Mouse (Mus musculus) C2C12 (cell line): ENCODE results near the gene Gm8439.

Experiments
- CEBPB ChIP-seq: IDR thresholded peaks from one replicate; pipeline ENCODE4 v1.6.1; 2011; ENCODE audit warnings: low read depth, mild to moderate bottlenecking, control low read depth, moderate library complexity
- CTCF ChIP-seq: IDR thresholded peaks from one replicate; pipeline ENCODE4 v1.5.1; 2011; ENCODE audit not compliant: control insufficient read depth, insufficient read depth, insufficient read length
- MAX ChIP-seq: IDR thresholded peaks from one replicate; pipeline ENCODE4 v1.6.1; 2011; ENCODE audit warnings: mild to moderate bottlenecking, control low read depth
- MYOD1 ChIP-seq: IDR thresholded peaks from one replicate; pipeline ENCODE4 v1.6.1; 2011; ENCODE audit warnings: low read depth; ENCODE audit not compliant: control insufficient read depth, insufficient read length
- USF1 ChIP-seq: IDR thresholded peaks from one replicate; pipeline ENCODE4 v1.6.1; 2011; ENCODE audit warnings: low read depth, mild to moderate bottlenecking, control low read depth, moderate library complexity

- TF ChIP-seq CTCF (no peak), CEBPB (no peak), USF1 (no peak), MAX (no peak), MYOD1 (no peak)
Measured at GRCm38 (mm10) chr4:120571691-120572090, 16.9 kb upstream of the Gm8439 start.
